ENCODE assay signal across 9 mouse cellular contexts in the genomic region with DNA sequence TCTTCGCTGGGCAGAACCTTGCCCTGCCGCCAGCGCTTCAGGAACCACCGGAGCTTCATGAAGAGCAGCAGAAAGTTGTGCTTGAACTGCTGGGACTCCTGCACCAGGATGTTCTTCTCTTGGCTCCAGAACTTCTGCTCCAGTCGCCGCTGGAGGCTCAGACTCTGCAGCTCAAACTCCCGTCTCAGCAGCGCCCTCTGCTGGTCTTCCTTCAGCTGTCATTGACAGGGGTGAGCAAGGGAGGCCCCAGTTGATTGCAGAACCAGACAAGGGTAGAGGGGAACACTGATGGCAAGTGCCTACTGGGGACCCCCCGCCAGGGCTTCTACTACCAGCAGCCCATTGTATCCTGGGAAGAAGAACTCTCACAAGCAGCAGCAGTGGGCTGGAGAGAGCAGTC. TPM values are rescaled to one million over a fixed set of nuclear protein-coding genes. Genes with fewer than 3 reads are reported as not detected.
DNase-seq lines count a peak whose midpoint lies in the region; TF ChIP-seq lines count a peak whose summit lies in the region.
"Had no signal": no experiment of that assay in that cellular context is flagged by ENCODE, and none has a peak within 500 bp of the region (broad histone marks: within the 10 kb centered on the region; RNA-seq: fewer than 3 reads in every experiment).

No protein-coding gene starts in this region.

- H3K9ac ChIP-seq in ES-E14 (ENCODE audit: insufficient read depth, low read depth, low read length, poor library complexity, severe bottlenecking), result peak overlapping the region; percentile 60
- H3K9ac ChIP-seq: limb, embryonic 15.5 days had no signal

- no peaks in the 10 kb centered on the region for H3K9me3 ChIP-seq in ES-E14 (ENCODE audit: control insufficient read depth, insufficient read depth, low read depth, low read length)
- peaks cover 13% of the 10 kb centered on the region; the same call in 1 of the 2 replicates for H3K9me3 ChIP-seq in forebrain, embryonic 10.5 days

- H3K36me3 ChIP-seq in ES-E14 (ENCODE audit: control insufficient read depth, insufficient read depth, low read length, poor library complexity, severe bottlenecking), result peaks cover 13% of the 10 kb centered on the region; the same call in 1 of the 2 replicates
- peaks cover 95% of the 10 kb centered on the region for H3K36me3 ChIP-seq in forebrain, embryonic 10.5 days (replicated peaks)

- in situ Hi-C loops in ES-E14 (cut with MboI; ENCODE audit: low sequenced_read_pairs in 2 of 2, unreplicated experiment in 2 of 2), result no loop called here

- intact Hi-C loops in heart, postnatal 25 days (cut with DNase I), result loop anchor here (2.0 to 5.0 kb wide), 3 partner anchors 50 to 219 kb away; no protein-coding TSS in a partner anchor

- peak; percentile 91 for DNase-seq in ES-E14 (ENCODE audit: low read depth, low spot score)
- peak; percentile 94 for DNase-seq in brain, adult 2 months (ENCODE audit: low read depth, low spot score)
- peak; percentile 82 for DNase-seq in forebrain, embryonic 10.5 days (ENCODE audit: extremely low spot score, low spot score)
- DNase-seq in heart, postnatal 25 days (ENCODE audit: low spot score), result peak; percentile 50
- DNase-seq in layer of hippocampus, adult 9-11 months, result peak; percentile 83
- peak; percentile 92 for DNase-seq in lung, postnatal 36 days
- peak; percentile 96 for DNase-seq in right cerebral cortex, postnatal 14 days
- DNase-seq in urinary bladder, postnatal 25 days (ENCODE audit: low spot score), result peak; percentile 88

- no peaks in the 10 kb centered on the region for H3K4me1 ChIP-seq in ES-E14 (ENCODE audit: control insufficient read depth in 2 of 2, insufficient read depth in 2 of 2, low read length in 2 of 2, poor library complexity in 1 of 2)
- H3K4me1 ChIP-seq in forebrain, embryonic 10.5 days, result no peaks in the 10 kb centered on the region
- H3K4me1 ChIP-seq: limb, embryonic 15.5 days had no signal

- no peak overlapping the region for H3K27ac ChIP-seq in ES-E14 (ENCODE audit: insufficient read depth, low read depth, low read length, poor library complexity, severe bottlenecking)
- H3K27ac ChIP-seq in forebrain, embryonic 10.5 days, result no peak overlapping the region
- H3K27ac ChIP-seq: limb, embryonic 15.5 days had no signal

- 44% methylated on average over 9 of the region's 9 CpGs for WGBS in forebrain, embryonic 10.5 days

- H3K27me3 ChIP-seq in forebrain, embryonic 10.5 days (ENCODE audit: poor library complexity, severe bottlenecking), result no peaks in the 10 kb centered on the region
- H3K27me3 ChIP-seq: limb, embryonic 15.5 days had no signal

- peak overlapping the region; percentile 41 to 46 for H3K4me3 ChIP-seq in ES-E14 (ENCODE audit: insufficient read depth in 1 of 2, low read depth in 1 of 2, low read length in 2 of 2, poor library complexity in 1 of 2, severe bottlenecking in 1 of 2)
- H3K4me3 ChIP-seq in forebrain, embryonic 10.5 days, result no peak overlapping the region
- H3K4me3 ChIP-seq: limb, embryonic 15.5 days had no signal

TF ChIP-seq in ES-E14, 5 proteins besides CTCF, POLR2A, EP300 and RAD21:
- TF ChIP-seq HCFC1 (IDR thresholded peaks at IDR 0.05; ENCODE audit: borderline replicate concordance, insufficient read depth, low read length) (no peak), ZC3H11A (IDR thresholded peaks at IDR 0.05; ENCODE audit: borderline replicate concordance, low read depth, low read length) (peak; percentile 59; the same call in 1 of the 2 replicates)

RNA-seq across cellular contexts. Expression of a gene that starts 23.9 kb away (rescaled TPM):
- 25.2 and 27.9 TPM in 2 replicates for total RNA-seq in ES-E14 (2012; rRNA removed)
- 58.0 and 59.1 TPM in 2 replicates for polyA plus RNA-seq in forebrain, embryonic 10.5 days (2016; fragmentation: Nextera tagmentation; extraction: Ambion mirVana)
- total RNA-seq in heart, postnatal 25 days (2021), result 1 to 10 TPM; 1.5 to 2.1 TPM

RNA-seq across cellular contexts. Expression of a gene that starts 38.9 kb away (rescaled TPM):
- total RNA-seq in ES-E14 (2012; rRNA removed), result 8.3 and 13.1 TPM in 2 replicates
- 44.6 and 46.4 TPM in 2 replicates for polyA plus RNA-seq in forebrain, embryonic 10.5 days (2016; fragmentation: Nextera tagmentation; extraction: Ambion mirVana)
- total RNA-seq in heart, postnatal 25 days (2021), result 10 to 100 TPM; 19.6 to 20.4 TPM

RNA-seq across cellular contexts. Expression of a gene that starts 48.2 kb away (rescaled TPM):
- 11.8 and 12.8 TPM in 2 replicates for total RNA-seq in ES-E14 (2012; rRNA removed)
- 3.5 and 4.0 TPM in 2 replicates for polyA plus RNA-seq in forebrain, embryonic 10.5 days (2016; fragmentation: Nextera tagmentation; extraction: Ambion mirVana)
- total RNA-seq in heart, postnatal 25 days (2021), result 10 to 100 TPM; 11.9 to 14.1 TPM

RNA-seq across cellular contexts. Expression of a gene that starts 56.1 kb away (rescaled TPM):
- not detected in 2 replicates for total RNA-seq in ES-E14 (2012; rRNA removed)
- polyA plus RNA-seq in forebrain, embryonic 10.5 days (2016; fragmentation: Nextera tagmentation; extraction: Ambion mirVana), result not detected in 2 replicates
- not detected for total RNA-seq in heart, postnatal 25 days (2021)
- polyA plus RNA-seq: limb, embryonic 15.5 days had no signal
